Mouse (Mus musculus) spleen, embryonic (tissue): Measurements from ENCODE around the gene Cd6.

Source experiments
- CTCF ChIA-PET: fragments of 350-600 bp; sonication (Branson Sonifier 250); formaldehyde crosslinking; loops from one replicate; lab custom pipeline; 2022; lab: Charles Lee

The Cd6 gene

DNA sequence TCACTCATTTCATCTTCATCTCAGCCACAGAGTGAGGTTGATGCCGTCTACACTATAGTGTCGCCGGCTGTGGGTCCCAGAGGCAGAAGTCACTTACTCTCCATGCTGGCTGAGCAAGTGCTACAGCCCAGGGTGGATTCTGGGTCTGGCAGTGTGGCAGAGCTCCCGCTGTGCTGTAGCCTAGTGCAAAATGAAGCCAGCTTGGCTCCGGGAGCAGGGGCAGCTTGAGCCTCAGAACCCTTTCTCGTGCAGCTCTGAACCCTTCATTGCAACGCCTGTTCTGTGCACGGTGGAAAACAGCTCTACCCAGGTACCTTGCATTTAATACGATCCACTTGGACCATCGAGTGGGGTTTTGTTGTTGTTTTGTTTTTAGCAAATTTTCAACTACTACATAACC lies 62.2 kb downstream of the Cd6 start:
- CTCF ChIA-PET = interaction anchor here (0.6 kb wide), 1 partner anchor 9 kb away, joined by 4 read pairs; no protein-coding TSS in a partner anchor

DNA sequence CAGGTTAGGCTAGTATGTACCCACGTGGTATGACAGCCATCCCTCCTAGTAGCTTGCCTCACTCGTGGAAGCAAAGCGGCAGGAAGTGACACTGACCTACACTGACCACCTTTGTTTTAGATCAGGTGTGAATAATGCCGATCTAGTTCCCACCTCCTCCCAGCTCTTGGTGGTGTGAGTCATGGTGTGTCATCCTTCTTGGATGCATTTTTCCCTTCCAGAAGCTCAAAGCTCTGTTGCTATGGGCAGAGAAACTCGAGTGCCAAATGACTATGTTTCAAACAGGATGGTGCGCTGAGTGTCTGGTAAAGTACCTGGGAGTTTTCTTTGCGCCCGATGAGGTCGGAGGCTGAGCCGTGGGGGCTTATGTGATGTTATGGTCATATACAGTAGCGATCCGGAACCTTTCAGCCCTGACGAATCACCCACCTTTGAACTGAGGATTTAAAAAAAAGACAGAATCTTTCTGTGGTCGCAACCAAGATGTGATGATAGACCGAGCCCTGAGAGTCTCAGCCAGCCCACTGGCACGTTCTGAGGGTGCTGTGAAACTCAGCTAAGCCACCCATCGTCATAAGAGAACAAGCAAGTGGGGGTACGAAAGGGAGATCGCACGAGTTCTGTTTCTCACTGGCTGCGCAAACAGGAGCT lies 66.4 kb downstream of the Cd6 start:
- CTCF ChIA-PET = interaction anchor here (0.6 kb wide), 1 partner anchor 24 kb away, joined by 4 read pairs; no protein-coding TSS in a partner anchor

DNA sequence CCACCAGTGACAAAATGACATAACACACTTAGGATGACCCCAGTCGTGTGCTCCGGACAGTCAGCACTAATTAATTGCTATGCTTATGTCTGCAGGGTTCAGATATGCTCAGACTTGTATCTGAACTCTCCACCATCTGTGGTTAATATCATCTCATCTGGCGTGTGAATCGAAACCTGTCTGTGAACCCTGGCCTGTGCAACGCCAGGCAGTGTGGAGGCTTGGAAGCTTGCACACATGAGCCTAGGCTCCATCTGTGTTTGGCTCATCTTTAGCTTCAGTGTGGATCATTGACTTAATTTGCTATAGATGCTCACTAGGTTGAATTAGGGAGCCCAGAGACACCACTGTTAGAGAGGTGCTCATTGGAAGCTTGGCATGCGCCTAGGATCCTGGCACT lies 67.4 kb downstream of the Cd6 start:
- CTCF ChIA-PET = interaction anchor here (0.8 kb wide), 1 partner anchor 9 kb away, joined by 13 read pairs; no protein-coding TSS in a partner anchor

DNA sequence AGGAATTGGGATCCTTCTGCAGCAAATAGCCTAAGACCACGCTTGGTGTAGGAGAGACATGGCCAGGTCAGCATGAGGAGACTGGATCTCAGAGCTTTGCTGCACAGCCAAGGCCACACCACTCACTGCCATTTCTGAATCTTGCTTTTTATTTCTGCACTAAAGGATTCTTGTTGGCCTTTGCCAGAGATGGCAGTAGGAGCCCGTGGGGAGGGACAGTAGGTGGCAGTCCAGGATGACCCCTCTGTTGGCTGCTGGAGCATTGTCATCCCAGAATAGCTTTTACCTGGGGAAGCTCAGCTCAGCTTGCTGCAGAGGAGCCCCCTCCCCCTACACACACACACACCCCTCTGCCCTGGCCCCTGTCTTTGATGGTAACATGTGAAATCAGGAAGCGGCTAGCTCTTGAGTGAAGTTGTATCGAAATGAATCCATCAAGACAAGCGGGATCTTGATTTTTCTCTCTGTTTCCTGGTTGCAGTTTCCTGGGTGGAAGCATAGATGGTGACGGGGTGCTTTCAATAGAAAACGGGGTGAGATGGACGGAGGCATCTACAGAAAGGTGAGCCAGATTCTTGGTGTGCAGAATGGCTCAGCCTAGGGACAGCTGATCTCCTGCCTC lies 68.0 kb downstream of the Cd6 start:
- CTCF ChIA-PET = interaction anchor here (0.8 kb wide), 1 partner anchor 8 kb away, joined by 13 read pairs; no protein-coding TSS in a partner anchor

DNA sequence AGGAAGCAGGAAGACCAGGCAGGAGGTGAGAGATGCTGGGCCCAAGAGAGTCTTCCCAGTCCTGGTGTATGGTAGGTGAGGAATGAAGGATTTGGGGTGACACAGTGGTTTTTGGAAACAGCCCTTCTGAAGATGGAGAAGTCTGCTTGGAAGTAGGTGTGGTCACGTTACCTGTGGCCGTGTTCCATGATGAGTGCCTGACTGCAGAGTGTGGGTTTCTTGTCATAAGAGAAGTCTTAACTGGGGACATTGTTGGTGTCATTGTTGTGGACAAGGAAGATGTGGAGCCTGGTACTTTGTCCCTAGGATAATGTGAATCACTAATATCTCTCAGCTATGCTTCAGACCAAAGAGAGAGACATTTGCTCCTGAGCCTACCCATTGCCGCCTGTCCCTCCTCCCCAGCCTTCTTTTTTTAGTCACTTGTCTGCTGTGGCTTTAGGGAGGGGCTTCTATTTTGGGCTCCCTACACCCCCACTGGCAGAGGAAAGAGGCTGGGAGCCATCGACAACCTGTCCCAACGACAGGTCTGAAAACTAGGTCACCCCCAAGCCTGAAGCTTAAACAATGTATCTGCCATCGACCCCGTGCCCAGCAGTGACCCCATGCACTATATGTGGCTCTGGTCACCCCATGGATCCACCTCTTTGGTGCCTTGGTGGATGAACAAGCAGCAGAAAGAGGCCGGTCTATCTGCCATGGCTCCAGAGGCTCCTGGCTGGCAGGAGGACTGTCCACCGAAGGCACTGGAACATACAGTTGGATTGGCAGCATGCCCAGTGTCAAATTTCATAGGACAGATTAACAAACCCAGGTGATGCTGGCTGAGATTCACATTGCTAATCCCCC lies 69.7 kb downstream of the Cd6 start:
- CTCF ChIA-PET = interaction anchor here (0.6 kb wide), 1 partner anchor 77 kb away, joined by 4 read pairs; no protein-coding TSS in a partner anchor

DNA sequence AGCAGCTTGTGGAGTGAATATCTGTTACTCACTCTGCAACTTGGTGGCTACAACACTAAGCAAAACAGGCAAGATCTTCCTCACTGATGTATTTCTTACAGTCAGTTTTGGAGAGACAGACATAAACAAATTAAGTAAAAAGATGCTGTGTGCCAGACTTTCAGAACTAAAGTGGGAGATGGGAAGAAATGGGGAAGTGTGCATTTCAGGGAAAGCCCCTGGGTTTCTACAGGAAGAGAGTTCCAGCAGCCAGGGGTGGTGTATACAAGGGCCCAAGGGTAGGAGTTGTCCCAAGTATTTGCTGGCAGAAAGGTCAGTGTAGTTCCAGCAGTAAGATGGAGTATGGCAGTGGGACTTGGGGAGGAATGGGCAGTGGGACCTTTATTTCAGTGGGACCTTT lies 70.3 kb downstream of the Cd6 start:
- CTCF ChIA-PET = no interaction called here

DNA sequence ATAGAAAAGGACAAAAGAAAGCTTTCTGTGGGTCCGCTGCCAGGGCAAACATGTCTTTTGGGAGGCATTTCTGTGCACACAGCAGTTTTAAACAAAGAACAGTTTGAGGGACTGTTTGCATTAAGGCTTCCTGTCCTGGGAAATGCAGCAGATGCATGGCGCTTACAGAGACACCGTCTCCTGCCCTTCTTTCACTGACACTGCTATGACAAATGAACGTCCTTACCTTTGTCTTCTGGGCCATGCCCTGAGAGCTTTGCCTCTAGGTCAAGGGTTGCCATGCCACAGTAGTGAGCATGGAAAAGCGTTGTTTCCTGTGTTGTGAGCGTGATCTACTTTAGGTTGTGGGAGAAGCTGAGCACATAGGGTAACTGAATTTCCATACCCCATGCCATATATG lies 71.2 kb downstream of the Cd6 start:
- CTCF ChIA-PET = no interaction called here

DNA sequence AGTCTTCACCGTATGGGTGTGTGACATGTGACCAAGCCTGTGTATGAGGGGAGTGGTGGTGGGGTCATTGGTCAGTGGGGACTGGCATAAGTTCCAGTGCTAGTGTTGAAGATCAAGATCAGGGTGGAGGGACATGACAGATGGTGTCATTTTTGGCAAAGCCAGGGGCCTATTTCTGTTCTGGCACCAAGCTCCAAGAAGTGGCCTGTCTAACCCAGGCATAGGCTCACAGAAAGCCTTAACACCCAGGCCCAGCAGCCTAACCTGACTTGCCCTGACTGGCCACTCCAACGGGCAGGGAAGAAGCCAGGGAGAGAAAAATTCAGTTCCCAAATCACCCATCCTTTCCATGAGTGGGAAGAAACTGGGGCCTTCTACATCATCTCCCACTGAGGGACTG lies 72.3 kb downstream of the Cd6 start:
- CTCF ChIA-PET = no interaction called here

DNA sequence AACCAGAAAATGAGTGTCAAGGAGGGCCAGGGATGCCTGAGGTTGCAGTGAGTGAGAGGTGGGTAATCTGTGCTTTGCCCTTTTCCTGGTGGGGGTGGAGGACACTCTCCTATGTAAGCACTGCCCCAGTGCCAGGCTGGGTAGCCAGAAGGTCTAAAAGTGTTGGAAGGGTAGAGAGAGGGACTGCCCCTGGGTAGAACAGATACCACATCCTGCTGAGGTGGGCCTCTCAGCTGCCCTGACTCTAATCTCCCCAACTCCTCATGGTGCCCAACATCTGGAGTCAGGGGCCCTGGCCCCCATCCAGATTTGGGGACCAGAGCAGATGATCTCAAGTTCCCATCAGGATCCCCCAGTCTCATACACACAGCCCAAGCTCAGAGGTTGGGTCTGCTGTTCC lies 72.7 kb downstream of the Cd6 start:
- CTCF ChIA-PET = no interaction called here

DNA sequence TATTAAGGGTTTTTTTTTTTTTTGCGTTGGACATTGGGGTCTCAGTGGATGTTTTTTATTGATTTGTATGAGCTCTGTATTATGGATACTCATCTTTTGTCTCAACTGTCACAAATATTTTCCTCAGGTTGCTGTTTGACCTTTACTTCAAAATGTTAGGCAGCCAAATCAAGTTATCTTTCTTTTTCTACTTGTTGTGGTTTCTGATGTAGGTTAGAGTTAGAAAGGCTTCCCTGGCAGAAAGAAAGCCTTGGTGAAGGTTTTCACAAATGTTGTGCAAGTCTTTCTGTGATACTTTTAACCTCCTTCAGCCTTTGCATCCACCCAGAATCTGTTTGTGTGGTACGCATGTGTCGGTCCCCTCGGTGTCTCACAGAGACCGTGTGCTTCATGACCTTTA lies 77.2 kb downstream of the Cd6 start:
- CTCF ChIA-PET = interaction anchor here (0.6 kb wide), 2 partner anchors 12 to 161 kb away, joined by 4 to 5 read pairs; no protein-coding TSS in a partner anchor

DNA sequence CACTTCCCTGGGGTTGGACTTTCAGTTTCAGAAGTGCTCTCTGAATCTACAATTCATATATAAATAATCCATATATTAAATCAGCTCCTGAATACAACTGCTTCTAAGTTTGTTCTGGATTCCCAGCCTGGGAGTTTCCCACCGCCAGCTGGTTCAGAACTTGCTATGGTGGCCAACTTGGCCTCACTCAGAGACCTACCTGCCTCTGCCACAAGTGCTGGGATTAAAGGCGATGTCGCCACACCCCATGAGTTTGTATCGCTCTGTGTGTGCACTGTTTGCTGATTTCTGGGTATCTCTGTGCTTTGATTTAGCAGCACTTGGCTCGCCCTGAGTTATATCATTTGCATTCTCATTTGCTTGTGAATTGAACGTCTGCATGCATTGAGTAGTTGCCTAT lies 77.8 kb downstream of the Cd6 start:
- CTCF ChIA-PET = no interaction called here

DNA sequence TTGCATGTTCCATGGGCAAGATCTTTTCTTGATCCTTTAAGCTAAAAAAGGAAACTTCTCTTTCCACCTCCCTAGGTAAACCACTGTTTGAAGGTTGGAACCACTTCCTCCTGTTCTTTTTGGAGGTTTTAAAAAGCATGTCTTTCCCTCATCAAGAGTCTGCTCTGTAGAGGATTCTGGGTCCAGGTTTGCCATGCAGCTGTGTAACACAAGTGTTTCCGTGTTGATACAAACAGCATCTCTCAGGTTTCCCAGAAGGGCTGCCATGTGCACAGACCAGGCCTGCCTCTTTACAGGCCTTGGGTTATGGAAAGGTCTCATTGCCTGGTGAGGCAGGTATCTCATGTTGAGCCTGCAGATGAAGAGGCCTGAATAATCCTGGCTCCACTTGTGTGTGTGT lies 78.3 kb downstream of the Cd6 start:
- CTCF ChIA-PET = no interaction called here

DNA sequence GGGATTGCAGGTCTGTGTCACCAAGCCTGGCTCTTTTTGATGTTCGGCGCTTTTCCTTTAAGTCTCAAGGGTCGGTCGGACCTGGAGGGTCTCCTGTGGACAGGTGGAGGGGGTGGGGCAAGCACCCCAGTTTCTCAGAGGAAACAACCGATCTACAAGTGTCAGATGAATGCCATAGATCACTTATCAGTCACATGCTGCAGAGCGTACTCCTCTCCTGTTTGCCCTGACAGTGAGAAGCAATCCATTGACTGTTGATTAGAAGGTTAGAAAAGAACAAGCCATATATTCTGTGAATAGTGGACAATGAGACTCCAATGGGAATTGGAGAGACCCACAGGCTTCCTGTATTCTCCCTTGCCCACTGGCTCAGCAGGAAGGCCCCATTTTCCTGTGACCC lies 79.7 kb downstream of the Cd6 start:
- CTCF ChIA-PET = interaction anchor here (1.0 kb wide), 1 partner anchor 8 kb away, joined by 17 read pairs; no protein-coding TSS in a partner anchor

DNA sequence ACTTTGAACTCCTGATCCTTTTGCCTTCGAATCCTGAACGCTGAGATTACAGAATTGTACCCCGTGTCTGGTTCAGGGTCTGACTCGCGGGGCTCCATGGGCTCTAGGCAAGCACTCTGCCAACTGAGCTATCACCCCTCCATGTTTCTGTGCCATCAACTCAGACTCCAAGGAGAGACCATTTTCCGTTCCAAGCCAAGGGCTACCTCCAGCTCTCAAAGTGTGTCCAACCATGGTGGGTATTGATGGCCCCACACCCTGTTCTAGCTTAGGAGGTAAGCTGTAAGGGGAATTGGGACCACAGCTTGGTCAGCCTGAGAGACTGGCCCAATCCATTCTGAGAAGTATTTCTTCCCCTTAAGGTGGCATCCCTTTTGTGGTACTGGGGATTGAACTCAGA lies 80.6 kb downstream of the Cd6 start:
- CTCF ChIA-PET = no interaction called here

DNA sequence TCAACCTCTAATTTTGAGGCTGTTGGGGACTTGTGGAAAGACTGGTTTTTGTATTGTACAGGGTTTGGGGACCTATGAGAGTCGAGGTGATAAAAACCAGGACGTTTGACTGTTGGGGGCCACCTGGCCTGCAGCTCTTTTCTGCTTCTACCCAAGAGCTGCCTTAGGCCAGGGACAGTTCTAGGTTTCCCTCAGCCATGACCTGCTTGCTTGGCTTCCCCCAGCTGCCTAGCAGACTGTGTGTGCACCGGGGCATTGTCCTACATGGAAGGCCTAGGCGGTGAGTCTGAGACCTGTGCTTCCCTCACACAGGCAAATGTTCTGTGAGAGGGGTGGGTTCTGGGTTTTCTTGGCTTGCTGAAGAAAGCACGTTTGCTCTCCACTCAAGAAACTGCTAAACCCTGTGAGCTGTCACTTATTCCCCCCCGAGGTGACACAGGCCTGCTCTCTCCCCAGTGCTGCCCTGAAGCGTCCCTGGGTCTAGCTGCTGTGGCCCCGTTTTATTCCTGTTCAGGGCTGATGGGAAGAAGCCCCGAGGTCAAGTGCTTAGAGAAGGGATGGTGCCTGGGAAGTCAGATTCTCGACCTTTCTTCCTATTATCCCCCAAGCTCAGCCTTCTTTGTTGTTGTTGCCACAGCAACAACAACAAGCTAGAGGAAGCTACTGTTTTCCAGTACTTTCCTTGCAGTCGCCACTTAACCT lies 81.3 kb downstream of the Cd6 start:
- CTCF ChIA-PET = no interaction called here

DNA sequence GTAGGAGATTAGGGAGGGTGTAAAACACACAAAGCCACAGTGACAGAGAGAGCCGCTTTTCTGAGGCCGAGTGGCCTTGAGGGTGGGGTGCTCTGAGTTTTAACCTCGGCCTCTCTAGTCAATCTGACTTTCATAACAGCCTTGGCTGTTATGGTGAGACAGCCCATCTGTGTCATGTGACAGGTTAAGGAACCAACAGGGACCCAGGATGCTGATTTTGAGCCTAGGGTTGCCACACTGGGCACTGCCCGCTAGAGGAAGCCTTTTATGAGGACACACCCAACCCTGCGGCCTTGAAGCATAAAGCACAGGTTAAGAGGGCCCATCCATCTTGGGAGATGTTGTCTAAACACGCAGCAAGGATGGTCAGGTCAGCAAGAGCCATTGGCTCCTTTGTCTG lies 82.1 kb downstream of the Cd6 start:
- CTCF ChIA-PET = no interaction called here

DNA sequence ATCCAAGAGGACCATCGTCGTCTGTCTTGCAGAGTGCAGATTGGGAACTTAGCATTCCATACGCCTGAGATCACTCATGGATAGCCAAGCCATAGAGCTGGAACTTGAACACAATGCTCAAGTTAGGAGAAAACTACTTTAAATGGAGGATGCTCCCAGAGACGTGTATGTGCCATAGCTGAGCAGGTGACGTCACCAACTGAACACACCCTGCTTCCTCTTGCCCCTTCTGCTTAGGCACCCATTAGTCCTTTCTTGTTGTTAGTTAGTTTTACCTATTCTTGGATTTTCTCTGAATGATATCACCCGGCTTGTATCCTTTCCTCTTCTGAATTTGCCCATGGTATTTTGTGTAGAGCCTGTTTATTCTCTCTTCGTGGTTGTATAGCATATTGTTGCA lies 82.7 kb downstream of the Cd6 start:
- CTCF ChIA-PET = no interaction called here

DNA sequence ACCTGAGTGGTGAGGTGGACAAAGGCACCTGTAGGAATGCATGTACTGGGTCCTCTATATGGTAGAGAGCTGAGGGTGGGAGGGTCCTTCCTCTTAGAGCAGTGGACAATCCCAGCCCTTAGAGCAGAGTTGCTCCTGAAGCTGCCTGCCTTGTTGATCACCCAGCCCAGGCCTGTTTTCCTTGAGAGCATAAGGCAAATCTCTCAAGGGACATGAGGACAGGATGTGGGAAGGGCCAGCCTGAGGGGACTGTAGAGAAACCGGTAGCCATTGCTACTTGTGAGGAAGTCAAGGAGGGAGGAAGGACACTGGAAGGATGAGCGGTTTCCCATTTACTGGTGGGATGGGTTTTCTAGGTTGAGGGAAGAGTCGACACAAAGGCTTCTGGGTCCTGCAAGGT lies 87.3 kb downstream of the Cd6 start:
- CTCF ChIA-PET = interaction anchor here (0.7 to 0.8 kb wide), 2 partner anchors 8 to 92 kb away, joined by 3 to 17 read pairs; no protein-coding TSS in a partner anchor

DNA sequence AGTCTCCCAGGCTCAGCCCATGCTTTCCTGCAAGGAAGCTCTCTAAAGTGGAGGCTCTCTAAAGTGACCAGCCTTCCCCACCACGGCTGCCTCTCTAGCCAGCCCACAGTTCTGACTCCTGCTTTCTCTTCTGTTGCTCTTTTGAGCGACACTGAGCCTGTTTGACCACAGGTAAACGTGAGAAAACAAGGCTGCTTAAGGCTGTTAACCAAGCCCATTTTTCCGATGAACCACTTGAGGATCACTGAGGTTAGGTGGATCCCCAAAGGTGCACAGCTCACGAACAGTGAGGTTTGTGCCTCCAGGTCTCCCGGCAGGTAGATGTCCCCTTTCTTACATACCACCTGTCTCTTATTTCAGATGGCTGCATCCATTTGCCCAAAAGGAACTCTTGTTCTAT lies 87.7 kb downstream of the Cd6 start:
- CTCF ChIA-PET = interaction anchor here (0.8 kb wide), 1 partner anchor 8 kb away, joined by 17 read pairs; no protein-coding TSS in a partner anchor

DNA sequence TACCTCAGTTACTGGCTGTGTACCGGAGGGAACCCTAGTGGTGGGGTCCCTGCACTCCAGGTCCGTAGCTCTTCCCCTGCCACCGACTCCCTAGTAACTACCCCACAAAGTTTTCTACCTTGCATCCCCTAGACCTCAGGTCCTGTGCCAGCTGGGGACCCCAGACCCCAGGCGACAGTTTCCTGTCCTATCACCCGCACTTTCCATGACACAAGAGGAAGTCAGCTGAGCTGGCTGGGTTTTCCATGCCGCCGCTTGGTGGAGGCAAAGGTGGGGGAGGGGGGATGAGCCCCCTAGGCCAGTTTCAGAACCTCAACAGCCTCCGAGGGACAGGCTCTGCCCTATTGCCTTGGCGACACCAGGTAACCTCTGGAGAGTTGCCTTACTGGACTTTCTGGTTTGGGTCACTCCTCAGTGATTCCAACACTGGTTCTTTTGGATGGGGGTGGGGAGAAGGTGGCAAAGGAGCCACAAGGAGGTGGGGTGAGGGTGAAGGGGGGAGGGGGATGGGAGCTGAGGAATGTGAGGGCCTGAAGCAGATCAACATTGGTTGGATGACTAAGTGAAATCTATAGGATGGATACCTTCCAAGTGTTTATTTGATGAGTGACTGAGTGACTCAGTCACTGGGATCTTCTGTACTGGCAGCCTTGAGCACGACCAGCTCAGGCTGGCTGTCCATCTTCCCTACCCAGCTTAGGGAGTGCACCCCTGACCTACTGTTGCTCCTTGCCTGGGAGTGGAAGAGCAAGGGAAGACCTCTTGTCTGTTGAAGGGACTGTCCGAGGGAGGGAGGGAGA lies 89.0 kb downstream of the Cd6 start:
- CTCF ChIA-PET = interaction anchor here (0.5 to 1.0 kb wide), 4 partner anchors 12 to 154 kb away, joined by 3 to 11 read pairs (median 4); no protein-coding TSS in a partner anchor
